In the genomic region with DNA sequence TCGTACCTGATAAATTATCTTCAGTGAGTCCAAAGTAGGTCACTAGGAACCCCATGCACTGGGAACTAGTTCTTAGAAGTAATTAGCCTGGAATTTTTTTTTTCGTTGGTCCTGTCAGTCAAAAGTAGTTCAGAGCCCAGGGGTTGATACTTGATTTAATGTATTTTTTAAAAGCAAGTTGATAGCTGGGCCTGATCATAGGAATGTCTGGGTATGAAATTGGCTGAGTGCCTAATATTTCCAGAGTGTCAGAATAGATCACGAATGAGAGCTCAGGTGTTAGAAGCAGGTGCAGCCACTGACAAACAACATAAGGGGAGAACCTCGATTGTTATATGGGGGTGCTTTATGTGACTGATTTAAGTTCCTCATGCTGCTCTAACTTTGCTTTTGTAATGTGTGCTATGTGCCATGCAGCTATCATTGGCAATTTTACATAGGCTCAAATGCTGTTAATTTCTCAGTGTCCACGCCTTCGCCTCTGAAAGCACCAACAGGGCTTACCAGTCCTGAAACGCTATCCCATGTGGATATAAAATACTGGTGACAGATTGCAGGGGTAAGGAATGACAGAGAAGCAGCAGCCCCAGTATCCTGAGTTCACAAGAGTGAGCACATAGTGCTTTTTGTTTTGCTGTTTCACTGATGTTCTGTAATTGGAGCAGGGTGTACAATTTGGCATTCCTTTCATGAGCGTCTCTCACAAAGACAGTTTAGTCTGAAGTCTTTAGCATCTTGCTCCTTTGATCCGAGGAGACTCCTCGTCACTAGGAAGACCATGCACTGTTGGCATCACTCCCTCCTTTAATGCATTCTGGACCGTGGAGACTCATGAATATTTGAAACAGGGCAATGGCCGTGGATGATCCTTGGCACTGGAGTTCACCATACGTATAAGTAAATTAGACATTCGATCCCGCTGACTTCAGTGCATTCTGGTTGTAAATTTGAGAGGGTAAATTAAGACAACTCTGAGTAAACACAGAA, we compare ENCODE assay signal across 13 mouse cellular contexts.
DNase-seq lines count a peak whose midpoint lies in the region; ATAC-seq lines count a peak whose summit lies in the region.
"Had no signal": no experiment of that assay in that cellular context is flagged by ENCODE, and none has a peak within 500 bp of the region (broad histone marks: within the 10 kb centered on the region; RNA-seq: fewer than 3 reads in every experiment).

No protein-coding gene starts in this region.

- no peak overlapping the region for H3K4me2 ChIP-seq in hindbrain, embryonic 12.5 days (replicated peaks)
- H3K4me2 ChIP-seq in neural tube, embryonic 11.5 days (ENCODE audit: low read depth): no peak overlapping the region
- no peak overlapping the region for H3K4me2 ChIP-seq in hindbrain, embryonic 14.5 days (replicated peaks)
- H3K4me2 ChIP-seq: intestine, embryonic 15.5 days had no signal

- ATAC-seq in hindbrain, embryonic 12.5 days (ENCODE audit: low FRiP score): no peak
- ATAC-seq in neural tube, embryonic 11.5 days (ENCODE audit: insufficient read depth, low FRiP score, low TSS enrichment): 0 out of 2 replicates have a peak, but pooled peaks have one; percentile 35
- peak; percentile 48; the same call in 1 of the 2 replicates for ATAC-seq in hindbrain, embryonic 14.5 days (ENCODE audit: low FRiP score)
- no peak for ATAC-seq in monocyte, adult 5-6 weeks (replicated peaks; ENCODE audit: insufficient number of reproducible peaks, low FRiP score, low TSS enrichment, poor library complexity, severe bottlenecking)
- no peak for ATAC-seq in activated CD4-positive, CD25-positive, alpha-beta regulatory T cell, adult 4 months
- ATAC-seq: intestine, embryonic 15.5 days had no signal

- peaks cover 7% of the 10 kb centered on the region for H3K4me1 ChIP-seq in hindbrain, embryonic 10.5 days (replicated peaks)
- H3K4me1 ChIP-seq in hindbrain, embryonic 12.5 days: peaks cover 6% of the 10 kb centered on the region; the same call in 1 of the 2 replicates
- peaks cover 3% of the 10 kb centered on the region; the same call in 1 of the 2 replicates for H3K4me1 ChIP-seq in neural tube, embryonic 11.5 days (ENCODE audit: control insufficient read depth, insufficient read depth, low read length)
- peaks cover 13% of the 10 kb centered on the region; the same call in 1 of the 2 replicates for H3K4me1 ChIP-seq in hindbrain, embryonic 14.5 days (replicated peaks; ENCODE audit: control insufficient read depth, insufficient read depth, low read length)
- H3K4me1 ChIP-seq: intestine, embryonic 15.5 days had no signal

- DNase-seq in hindbrain, embryonic 10.5 days (ENCODE audit: low spot score): peak; percentile 4
- DNase-seq in neural tube, embryonic 11.5 days (ENCODE audit: low spot score): no peak
- DNase-seq in neural tube, embryonic 10.5 days (ENCODE audit: extremely low spot score, low spot score): no peak
- no peak for DNase-seq in hindbrain, embryonic 14.5 days (ENCODE audit: low spot score)
- DNase-seq: heart, adult 11 months; right cerebral cortex, adult 18-20 months had no signal

- H3K4me3 ChIP-seq in hindbrain, embryonic 10.5 days: no peak overlapping the region
- H3K4me3 ChIP-seq in hindbrain, embryonic 12.5 days: no peak overlapping the region
- H3K4me3 ChIP-seq in neural tube, embryonic 11.5 days (ENCODE audit: low read depth, low read length): no peak overlapping the region
- H3K4me3 ChIP-seq in hindbrain, embryonic 14.5 days (replicated peaks; ENCODE audit: low read length): no peak overlapping the region
- H3K4me3 ChIP-seq: intestine, embryonic 15.5 days; myocyte had no signal

- H3K9me3 ChIP-seq in hindbrain, embryonic 10.5 days: no peaks in the 10 kb centered on the region
- no peaks in the 10 kb centered on the region for H3K9me3 ChIP-seq in hindbrain, embryonic 12.5 days (replicated peaks)
- H3K9me3 ChIP-seq in neural tube, embryonic 11.5 days (ENCODE audit: control insufficient read depth, low read length): no peaks in the 10 kb centered on the region
- no peaks in the 10 kb centered on the region for H3K9me3 ChIP-seq in hindbrain, embryonic 14.5 days (ENCODE audit: control insufficient read depth, low read length)
- H3K9me3 ChIP-seq: intestine, embryonic 15.5 days had no signal

- H3K27ac ChIP-seq in hindbrain, embryonic 10.5 days: no peak overlapping the region
- H3K27ac ChIP-seq in hindbrain, embryonic 12.5 days: no peak overlapping the region
- no peak overlapping the region for H3K27ac ChIP-seq in neural tube, embryonic 11.5 days (ENCODE audit: low read depth, low read length)
- H3K27ac ChIP-seq in hindbrain, embryonic 14.5 days: 0 out of 2 replicates have a peak overlapping the region, but pooled peaks have one; percentile 57
- H3K27ac ChIP-seq: intestine, embryonic 15.5 days; liver, embryonic 14.5 days had no signal

- 61% methylated on average over 15 of the region's 15 CpGs for WGBS in hindbrain, embryonic 10.5 days
- 56% methylated on average over 15 of the region's 15 CpGs for whole genome bisulfite sequencing in hindbrain, embryonic 12.5 days
- WGBS in neural tube, embryonic 11.5 days: 58% methylated on average over 15 of the region's 15 CpGs
- WGBS in hindbrain, embryonic 14.5 days: 47% methylated on average over 15 of the region's 15 CpGs

- H3K27me3 ChIP-seq in hindbrain, embryonic 10.5 days (ENCODE audit: insufficient read depth, poor library complexity, severe bottlenecking): no peaks in the 10 kb centered on the region
- no peaks in the 10 kb centered on the region for H3K27me3 ChIP-seq in hindbrain, embryonic 12.5 days
- H3K27me3 ChIP-seq in neural tube, embryonic 11.5 days (ENCODE audit: control insufficient read depth, insufficient read depth, low read length): no peaks in the 10 kb centered on the region
- H3K27me3 ChIP-seq in hindbrain, embryonic 14.5 days (ENCODE audit: control insufficient read depth, insufficient read depth, low read length): no peaks in the 10 kb centered on the region
- H3K27me3 ChIP-seq: CH12.LX; intestine, embryonic 15.5 days had no signal

- no peaks in the 10 kb centered on the region for H3K36me3 ChIP-seq in hindbrain, embryonic 10.5 days
- no peaks in the 10 kb centered on the region for H3K36me3 ChIP-seq in hindbrain, embryonic 12.5 days
- H3K36me3 ChIP-seq in neural tube, embryonic 11.5 days (ENCODE audit: control insufficient read depth, insufficient read depth, low read length): no peaks in the 10 kb centered on the region
- no peaks in the 10 kb centered on the region for H3K36me3 ChIP-seq in hindbrain, embryonic 14.5 days (replicated peaks; ENCODE audit: control insufficient read depth, insufficient read depth)
- H3K36me3 ChIP-seq: intestine, embryonic 15.5 days had no signal

- no peak overlapping the region for H3K9ac ChIP-seq in hindbrain, embryonic 12.5 days
- H3K9ac ChIP-seq in neural tube, embryonic 11.5 days (ENCODE audit: low read length): no peak overlapping the region
- no peak overlapping the region for H3K9ac ChIP-seq in hindbrain, embryonic 14.5 days
- H3K9ac ChIP-seq: intestine, embryonic 15.5 days; liver, embryonic 14.5 days had no signal

Comparison
In these comparisons a context has a peak if more than half of its experiments do, and no peak if none do; other contexts are left out.
1. ATAC-seq: peak in neural tube, embryonic 11.5 days (single experiment) and hindbrain, embryonic 14.5 days (single experiment); none in hindbrain, embryonic 12.5 days (single experiment), monocyte, adult 5-6 weeks (single experiment) and activated CD4-positive, CD25-positive, alpha-beta regulatory T cell, adult 4 months (single experiment).